Mouse (Mus musculus) E14TG2a.4 (cell line): ENCODE measurements around the gene Gosr2.

ENCODE experiments used
- CTCF ChIP-seq: conservative IDR thresholded peaks from 2 replicates; pipeline ENCODE4 v1.5.1; 2014; ENCODE audit warnings: low read length
- NANOG ChIP-seq: IDR thresholded peaks from 2 replicates; pipeline ENCODE4 v1.6.1; 2014; ENCODE audit warnings: borderline replicate concordance, low read length, mixed read lengths

DNA sequence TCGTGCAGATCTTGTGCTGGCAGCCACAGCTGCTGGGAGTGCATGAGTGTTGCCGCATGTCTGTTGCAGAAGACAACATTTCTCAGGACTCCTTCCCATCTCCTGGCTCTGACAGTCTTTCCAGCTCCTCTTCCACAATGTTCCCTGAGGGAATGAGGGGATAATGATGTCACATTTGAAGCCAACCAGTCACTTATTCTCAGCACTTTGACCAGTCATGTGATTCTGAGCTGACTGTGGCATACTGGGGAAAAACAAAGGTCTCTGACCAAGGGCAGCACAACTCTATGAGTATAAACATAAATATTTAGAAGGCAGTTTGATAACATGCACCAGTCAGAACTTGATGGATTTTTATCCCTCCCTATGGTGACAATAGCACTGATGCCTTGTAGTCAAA is 16.4 kb upstream of the Gosr2 start:
- TF ChIP-seq CTCF (no peak), NANOG (no peak)
